In the genomic region with DNA sequence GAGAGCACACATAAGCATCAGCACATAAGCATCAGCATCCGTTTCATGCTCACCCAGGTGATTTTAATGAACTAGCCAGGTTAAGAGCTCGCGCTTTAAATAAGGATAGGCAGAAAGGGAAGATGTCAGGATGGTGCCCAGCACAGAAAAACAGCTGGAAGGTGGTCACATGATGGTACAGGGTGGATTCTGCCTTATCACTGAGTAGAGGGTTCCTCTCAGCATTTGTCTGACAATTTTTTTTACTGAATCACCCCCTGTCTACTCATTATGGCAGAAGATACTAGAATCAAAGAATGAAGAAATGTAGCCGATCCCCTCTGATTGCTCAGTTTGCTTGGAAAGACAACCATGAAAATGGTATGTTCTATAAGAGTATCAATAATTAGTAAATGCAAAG, we compare ENCODE assay signal across 26 mouse cellular contexts.
"Had no signal": no experiment of that assay in that cellular context is flagged by ENCODE, and none has a peak within 500 bp of the region (broad histone marks: within the 10 kb centered on the region; RNA-seq: fewer than 3 reads in every experiment).

No protein-coding gene starts in this region.

- H3K4me3 ChIP-seq: embryonic facial prominence, embryonic 10.5 days; embryonic facial prominence, embryonic 12.5 days; embryonic facial prominence, embryonic 13.5 days; embryonic facial prominence, embryonic 15.5 days; erythroblast, embryonic 14.5 days; forebrain, embryonic 12.5 days; forebrain, embryonic 13.5 days; forebrain, embryonic 15.5 days; gastrocnemius, adult 2 months; heart, adult 2 months had no signal

- ATAC-seq: forebrain, embryonic 13.5 days; forebrain, embryonic 15.5 days; forebrain, embryonic 16.5 days; forebrain, postnatal 0 days had no signal

- H3K4me2 ChIP-seq: embryonic facial prominence, embryonic 12.5 days; embryonic facial prominence, embryonic 13.5 days; embryonic facial prominence, embryonic 15.5 days; forebrain, embryonic 12.5 days; forebrain, embryonic 13.5 days; forebrain, embryonic 15.5 days had no signal

- H3K27me3 ChIP-seq: embryonic facial prominence, embryonic 12.5 days; embryonic facial prominence, embryonic 13.5 days; embryonic facial prominence, embryonic 15.5 days; forebrain, embryonic 12.5 days; forebrain, embryonic 13.5 days; forebrain, embryonic 15.5 days had no signal

- H3K4me1 ChIP-seq: embryonic facial prominence, embryonic 13.5 days; forebrain, embryonic 12.5 days; forebrain, embryonic 13.5 days; forebrain, embryonic 15.5 days had no signal

- DNase-seq: cerebellum, adult 8-10 months; cerebellum, adult 9-10 months; cerebellum, adult 9-11 months; cerebellum, postnatal 10 days; cerebellum, postnatal 14 days; cerebellum, postnatal 25 days; cerebellum, postnatal 36 days; embryo, embryonic 11 days; forebrain, postnatal 0 days; gastrocnemius, adult 2 months; gastrocnemius, postnatal 10 days; gastrocnemius, postnatal 14 days; gastrocnemius, postnatal 25 days; gastrocnemius, postnatal 36 days; heart, adult 11 months; heart, adult 18-20 months; heart, adult 2 months had no signal

- H3K36me3 ChIP-seq: embryonic facial prominence, embryonic 10.5 days; embryonic facial prominence, embryonic 12.5 days; embryonic facial prominence, embryonic 13.5 days; embryonic facial prominence, embryonic 15.5 days; forebrain, embryonic 15.5 days had no signal

- H3K9me3 ChIP-seq: embryonic facial prominence, embryonic 12.5 days; embryonic facial prominence, embryonic 15.5 days; forebrain, embryonic 12.5 days; forebrain, embryonic 13.5 days; forebrain, embryonic 15.5 days had no signal

- H3K9ac ChIP-seq: embryonic facial prominence, embryonic 12.5 days; embryonic facial prominence, embryonic 13.5 days; embryonic facial prominence, embryonic 15.5 days; forebrain, embryonic 12.5 days; forebrain, embryonic 13.5 days; forebrain, embryonic 15.5 days; forebrain, postnatal 0 days had no signal

- H3K27ac ChIP-seq: embryonic facial prominence, embryonic 10.5 days; embryonic facial prominence, embryonic 12.5 days; embryonic facial prominence, embryonic 13.5 days; embryonic facial prominence, embryonic 15.5 days; forebrain, embryonic 13.5 days; forebrain, embryonic 15.5 days; heart, adult 2 months had no signal
